Mouse (Mus musculus) right cerebral cortex, postnatal 14 days (tissue): ENCODE data around the gene Cbx7.

Experiments used
- DNase-seq: peaks from one replicate; pipeline ENCODE4 v3.0.0; 2022

Gene Cbx7

DNA sequence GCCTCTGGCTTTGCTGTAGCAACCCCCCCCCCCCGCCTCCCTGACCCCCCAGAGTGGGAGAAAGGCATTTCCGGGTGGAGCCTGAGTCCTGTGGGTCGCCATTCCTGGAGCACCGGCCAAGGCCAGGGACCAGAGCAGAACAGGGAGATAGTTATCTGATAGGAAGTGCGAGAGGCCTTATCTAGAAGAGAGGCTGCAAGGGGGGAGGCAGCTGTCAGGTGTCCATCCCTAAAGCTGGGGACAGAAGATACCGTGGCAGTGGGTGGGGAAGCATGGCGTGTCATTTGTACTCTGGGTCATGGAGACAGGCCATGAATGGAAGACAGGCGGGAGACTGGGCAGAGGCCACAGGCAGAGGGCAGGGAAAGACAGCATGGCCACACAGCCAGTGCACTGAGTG, 29.8 kb upstream of the Cbx7 start:
- no peak for DNase-seq

DNA sequence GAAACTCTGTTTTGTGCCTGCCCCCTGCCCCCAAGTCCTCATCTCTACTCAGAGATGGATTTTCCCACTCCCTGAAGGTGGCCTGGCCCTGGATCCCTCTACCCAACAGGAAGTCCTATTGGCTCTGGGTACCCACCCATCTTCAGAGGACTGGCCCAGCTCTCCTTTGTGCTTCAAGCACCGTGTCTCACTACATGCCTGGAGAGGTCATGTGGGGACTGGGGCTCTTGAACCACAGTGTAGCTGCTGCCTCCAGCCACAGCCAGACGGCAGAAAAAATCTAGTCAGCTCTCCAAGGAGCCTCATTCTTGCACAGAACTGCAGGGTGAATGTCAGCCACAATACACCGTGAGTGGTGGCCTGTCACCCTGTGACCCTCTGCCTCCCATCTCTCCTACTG, 27.1 kb upstream of the Cbx7 start:
- no peak for DNase-seq

DNA sequence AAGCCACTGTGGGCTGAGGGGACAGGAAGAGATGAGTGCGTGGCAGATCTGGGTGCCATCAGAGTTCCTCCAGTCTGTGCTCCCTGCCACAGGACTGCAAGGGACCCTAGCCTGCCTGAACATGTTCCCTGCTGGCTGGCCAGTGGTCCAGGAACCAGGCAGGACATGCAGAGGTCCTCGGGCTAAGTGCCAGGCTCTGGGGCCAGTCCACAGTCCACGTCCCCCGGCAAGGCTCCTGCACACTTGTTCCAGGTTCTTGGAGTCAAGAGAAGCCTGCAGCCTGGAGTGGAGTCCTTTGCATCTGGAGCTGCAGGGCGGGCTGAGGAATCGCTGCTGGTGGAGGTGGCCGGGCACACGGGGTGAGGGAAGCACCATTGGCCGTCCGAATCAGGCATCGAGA, 25.9 kb upstream of the Cbx7 start:
- no peak for DNase-seq

DNA sequence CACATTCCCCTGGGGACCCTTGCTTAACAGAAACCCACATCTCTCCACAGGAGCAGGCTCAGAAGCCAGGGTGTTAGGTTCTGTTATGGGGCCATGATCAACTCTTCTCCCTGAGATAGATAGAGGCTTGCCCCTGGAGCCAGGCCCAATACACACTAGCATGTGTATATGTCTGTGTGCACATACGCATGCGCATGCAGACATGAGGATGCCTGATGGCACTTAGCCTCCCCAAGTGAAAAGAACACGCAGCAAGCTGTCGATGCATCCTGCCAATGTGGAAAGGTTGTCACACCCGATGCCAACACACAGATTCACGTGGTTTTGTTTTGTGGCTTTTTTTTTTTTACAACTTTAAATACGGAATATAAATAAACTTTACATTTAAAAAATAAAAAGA, 24.6 kb upstream of the Cbx7 start:
- no peak for DNase-seq

DNA sequence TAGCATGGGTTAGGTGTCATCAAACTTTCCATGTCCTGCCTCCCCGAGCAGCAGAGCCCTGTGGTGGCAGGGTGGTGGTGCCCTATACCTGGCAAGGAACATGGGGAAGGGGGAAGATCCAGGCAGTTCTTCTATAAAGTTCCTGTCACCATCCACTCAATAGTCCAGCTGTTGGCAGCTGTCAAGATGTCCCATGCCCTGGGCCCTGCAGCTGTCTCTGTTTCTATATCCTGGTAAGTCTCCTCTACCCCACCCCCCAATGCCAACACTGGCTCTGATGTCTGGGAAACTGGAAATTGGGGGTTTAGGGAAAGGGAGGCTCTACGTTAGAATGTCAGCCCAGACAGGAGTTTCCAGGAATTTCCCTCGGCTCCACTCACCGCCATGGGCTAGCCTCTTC, 23.6 kb upstream of the Cbx7 start:
- no peak for DNase-seq

DNA sequence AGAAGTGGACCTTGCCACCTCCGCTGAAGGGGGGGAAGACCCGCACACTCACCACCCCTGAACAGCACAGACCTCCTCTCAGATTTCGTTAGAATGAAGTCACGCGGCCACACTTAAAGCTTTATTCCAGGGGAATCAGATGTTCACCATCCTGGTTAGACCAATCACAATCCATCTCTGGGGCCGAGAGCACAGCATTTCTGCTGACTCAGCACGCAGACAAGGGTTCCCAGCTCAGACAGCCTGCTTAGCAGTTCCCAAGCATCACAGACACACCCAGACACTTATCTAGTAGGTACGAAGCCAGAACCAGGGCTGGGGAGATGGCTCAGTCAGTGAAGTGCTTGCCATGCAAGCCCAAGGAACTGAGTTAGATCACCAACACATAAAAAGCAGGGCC, 15.3 kb upstream of the Cbx7 start:
- no peak for DNase-seq

DNA sequence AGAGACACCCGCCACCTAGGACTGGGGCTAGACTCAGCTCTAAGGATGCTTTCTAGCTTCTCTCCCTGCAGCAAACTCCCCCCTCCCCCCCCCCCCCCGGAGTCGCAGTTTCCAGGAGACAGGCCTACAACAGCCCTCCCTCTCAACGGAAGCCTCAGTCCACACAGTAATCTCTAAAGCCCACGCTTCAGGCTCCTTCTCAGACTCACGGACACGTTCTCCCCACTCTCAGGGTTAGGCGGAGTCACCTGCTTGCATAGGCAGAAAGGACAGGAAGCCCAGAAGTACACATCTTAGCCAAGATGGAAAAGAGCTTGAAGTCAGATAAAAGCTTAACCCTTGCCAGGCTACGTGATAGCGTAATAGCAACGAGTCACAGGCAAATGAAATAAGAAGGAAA, 14.6 kb upstream of the Cbx7 start:
- DNase-seq = no peak

DNA sequence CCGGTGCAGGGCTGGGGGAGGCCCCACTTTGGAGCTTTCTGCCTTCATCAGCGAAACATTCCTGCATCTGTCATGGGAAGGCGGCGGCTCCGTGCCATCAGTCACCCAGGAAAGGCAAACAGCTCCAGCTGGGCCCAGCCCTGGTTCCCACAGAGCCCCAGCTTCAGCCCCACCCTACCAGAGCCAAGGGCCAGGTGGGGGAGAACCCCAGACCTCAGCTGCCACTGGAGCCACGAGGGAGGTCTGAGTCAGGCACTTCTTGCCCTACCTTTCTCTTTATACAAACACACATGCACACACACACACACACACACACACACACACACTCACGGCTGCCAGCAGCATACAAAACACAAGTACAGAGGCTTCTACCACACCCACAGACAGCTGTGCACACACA, 13.2 kb upstream of the Cbx7 start:
- DNase-seq = no peak

DNA sequence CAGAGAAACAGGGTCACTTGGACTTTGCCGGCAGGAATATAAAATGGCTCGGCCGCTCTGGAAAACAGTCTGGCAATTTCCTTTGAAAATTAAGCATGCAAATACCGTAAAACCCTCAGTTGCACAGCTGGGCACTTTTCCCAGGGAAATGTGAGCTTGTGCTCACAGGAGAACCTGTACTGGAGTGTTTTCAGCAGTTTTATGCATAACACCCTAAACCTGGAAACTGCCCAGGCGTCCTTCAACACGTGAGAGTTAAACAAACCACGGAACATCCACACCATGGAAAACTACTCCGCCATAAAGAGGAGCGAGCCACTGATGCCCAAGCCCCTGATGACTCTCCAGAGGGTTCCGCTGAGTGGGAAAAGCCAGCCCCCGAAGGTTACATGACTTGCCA, 9.8 kb upstream of the Cbx7 start:
- no peak for DNase-seq

DNA sequence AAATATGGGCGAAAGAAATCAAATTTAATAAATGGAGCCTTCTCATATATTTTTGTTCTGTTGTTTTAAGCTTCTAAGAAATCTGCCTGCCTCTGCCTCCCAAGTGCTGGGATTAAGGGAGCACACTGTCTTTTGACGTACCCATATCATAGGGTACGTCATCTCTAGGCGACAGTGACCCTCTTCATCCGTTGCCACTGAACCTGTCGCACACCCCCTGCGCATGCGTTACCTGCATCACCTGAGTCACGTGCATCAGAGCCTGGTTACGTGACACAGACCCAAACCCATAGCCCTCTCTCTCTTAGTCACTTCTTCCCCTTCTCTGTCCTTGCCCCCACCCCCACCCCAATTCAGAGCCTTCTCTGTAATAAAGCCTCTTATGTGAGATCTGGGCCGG, 1.3 kb upstream of the Cbx7 start:
- no peak for DNase-seq

DNA sequence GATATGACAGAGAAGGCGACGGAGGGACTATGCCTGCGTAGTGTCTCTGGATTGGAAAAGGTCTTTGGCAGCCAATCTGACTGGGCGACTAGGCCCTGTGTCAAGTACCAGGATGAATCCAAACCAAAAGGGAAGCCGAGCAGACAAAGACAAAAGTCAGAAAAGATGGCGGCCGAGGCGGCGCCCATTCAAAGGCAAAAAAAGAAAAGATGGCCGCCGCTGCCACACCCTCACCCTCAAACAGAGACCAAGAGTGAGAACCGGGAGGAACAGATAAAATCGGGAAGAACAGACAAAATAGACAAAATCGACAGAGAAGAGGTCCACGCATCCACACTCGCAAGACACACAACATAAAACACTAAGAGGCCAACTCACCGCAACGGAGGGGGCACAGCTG, 428 bp downstream of the Cbx7 start:
- no peak for DNase-seq

DNA sequence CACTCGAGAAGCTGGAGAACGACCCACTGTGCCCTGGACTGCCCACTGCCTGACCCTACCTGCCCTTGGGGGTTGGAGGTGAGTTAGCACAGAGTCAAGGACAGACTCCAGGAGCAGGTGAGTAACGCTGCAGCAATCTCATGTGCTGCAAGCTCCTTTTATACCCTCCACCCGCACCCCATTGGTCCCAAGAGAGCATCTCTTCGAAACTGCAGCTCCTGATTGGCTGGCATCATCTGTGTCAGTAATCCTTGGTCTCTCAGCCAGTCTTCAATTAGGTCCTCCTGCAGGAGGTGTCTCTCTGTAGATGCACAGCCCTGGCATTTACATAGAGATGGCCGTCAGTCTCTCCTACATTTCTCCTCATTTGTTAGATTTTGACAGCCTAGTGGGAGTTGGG, 3.6 kb downstream of the Cbx7 start:
- no peak for DNase-seq

DNA sequence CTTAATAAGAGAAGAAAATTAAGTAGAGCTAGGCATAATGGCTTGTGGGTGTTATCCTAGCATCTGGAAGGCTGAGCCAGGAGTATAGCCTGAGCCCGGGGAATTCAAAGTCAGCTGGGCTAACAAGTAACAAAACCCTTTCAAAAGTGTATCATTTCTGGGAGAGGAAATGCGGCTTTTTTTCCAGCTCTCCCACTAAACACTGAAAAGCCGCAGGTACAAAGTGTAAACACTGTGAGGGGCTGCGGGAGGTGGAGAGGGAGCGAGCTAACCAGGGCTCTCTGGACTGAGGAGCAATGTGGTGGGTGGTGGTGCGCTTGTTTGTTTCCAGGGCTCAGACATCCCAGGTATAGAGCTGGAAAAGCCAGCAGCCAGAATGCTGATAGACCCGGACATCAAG, 6.5 kb downstream of the Cbx7 start:
- no peak for DNase-seq

DNA sequence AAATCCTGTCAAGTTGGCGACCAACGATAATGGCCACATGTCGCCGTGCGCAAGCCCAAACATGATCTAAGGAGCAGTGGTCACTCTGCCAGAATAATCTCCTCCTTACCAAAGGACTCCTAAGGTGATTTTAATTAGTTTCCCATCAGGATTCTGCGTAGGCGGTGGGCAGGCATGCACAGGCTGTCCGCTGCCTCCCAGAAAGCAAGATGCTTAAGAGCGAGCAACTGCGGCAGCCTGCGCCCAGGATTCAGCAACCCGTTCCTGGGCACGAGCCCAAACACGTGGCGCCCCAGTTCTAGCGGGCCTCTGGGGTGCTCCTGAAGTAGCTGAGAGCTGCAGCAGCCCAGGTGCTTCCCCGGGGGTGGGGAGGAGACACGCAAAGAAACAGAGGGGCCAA, 8.3 kb downstream of the Cbx7 start:
- peak; percentile 62 for DNase-seq

DNA sequence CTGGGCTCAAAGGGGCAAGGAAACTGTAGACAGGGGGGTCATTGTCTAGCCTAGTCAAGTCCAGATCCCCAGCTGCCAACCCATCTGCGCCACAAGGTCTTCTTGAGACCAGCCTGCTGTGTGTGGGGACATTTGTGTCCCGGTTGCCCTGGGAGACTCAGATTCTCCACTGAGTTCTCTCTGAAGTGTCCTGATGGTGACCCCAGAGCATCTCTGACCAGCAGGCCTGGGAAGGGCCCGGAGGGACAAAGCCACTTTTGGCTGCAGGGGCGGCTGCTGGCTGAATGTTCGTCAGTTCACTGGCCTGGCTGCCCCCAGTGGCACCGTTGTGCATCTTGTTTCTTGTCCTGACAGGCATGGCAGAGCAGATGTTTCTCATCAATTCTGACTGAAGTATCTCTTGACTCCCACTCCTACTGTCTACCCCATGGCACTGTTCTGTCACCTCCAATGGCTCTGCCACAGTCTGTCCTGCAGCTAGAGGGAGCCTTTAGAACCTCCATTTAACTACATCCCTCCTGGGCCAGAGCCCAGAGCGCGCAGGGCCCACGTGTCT, 9.5 kb downstream of the Cbx7 start:
- DNase-seq = no peak

DNA sequence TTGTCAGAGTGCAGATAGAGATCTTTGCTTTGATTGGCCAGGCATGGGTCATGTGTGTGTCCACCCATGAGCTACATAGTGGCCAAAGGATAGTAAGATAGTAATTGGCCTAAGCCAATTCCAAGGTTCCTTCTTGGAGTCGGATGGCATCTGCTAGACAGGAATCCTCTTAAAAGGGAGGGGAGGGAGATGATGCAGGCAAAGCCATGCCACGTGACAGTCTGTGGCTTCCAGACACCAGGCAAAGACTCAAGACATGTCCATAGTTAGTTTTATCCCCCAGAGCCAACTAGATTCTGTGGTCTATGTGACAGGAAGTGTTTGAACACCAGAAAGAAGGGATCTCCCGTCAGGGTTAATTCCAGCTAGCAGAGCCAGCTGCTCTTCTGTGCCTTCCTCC, 12.5 kb downstream of the Cbx7 start:
- no peak for DNase-seq

DNA sequence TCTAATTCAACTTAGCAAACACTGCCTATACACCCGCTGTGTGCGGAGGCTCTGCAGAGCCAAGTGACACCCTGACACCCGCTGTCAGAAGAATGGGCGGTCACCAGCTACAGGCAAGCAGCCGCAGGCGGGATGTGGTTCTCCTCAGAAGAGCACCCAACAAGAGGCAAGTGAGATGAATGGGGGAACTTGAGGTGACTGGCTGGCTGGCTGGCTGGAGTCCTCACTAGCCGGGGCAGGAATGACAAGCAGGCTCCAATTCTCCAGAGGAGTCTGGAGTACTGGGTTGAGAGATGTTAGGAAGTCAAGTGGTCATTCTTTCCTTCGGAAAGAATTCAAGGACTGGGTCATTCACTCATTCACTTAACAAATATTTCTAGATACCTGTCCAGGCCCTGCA, 14.4 kb downstream of the Cbx7 start:
- DNase-seq = no peak

DNA sequence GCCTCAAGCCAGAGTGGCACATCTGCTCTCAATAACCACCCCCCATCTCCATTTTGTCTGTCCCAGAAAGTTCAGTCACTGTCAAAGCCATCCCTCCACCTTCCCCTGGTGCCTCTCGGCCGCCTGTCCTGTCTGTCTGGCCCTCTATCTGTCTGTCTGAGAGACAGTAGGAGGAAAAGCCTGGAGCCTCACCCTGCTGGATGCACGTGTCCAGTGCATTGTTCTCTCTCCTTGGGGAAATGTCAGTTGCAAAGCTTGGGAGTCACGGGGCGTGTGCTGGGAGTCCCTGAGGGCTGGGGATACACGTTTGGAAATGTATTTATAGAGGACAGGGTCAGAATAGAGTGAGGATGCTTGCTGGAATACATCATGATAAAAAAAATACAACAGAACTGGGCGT, 17.4 kb downstream of the Cbx7 start:
- no peak for DNase-seq

DNA sequence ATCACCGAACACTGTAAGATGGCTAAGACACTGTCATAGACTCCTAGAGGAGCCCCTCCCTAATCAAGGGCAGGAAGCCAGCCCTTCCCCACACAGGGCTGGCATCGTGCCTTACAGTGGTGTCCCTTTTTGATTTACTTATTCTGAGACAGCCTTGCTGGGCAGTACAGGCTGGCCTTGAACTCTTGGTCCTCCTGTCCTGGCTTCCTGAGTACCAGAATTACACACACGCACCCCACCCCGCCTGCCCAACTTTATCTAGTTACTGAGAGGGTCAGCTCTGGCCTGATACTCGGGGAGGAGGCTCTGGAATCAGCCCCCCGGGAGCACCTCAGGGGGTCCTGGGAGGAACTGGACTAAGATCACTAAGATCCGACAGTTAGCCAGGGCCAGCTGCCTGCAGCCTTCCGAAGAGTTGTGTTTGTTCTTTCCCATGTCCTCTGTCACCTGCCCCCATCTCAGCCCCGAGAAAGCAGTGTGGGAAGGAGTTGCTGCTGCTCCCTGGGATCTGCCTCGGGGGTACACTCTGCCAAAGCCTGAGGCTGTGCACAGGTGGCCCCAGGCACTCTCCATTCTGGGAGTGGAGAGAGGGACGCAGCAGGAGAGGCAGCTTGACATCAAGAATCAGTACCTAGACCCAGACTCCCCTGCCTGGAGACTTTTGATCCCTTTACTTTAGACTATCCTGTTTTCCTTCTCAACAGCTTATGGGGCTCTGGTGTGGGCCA, 18.3 kb downstream of the Cbx7 start:
- no peak for DNase-seq

DNA sequence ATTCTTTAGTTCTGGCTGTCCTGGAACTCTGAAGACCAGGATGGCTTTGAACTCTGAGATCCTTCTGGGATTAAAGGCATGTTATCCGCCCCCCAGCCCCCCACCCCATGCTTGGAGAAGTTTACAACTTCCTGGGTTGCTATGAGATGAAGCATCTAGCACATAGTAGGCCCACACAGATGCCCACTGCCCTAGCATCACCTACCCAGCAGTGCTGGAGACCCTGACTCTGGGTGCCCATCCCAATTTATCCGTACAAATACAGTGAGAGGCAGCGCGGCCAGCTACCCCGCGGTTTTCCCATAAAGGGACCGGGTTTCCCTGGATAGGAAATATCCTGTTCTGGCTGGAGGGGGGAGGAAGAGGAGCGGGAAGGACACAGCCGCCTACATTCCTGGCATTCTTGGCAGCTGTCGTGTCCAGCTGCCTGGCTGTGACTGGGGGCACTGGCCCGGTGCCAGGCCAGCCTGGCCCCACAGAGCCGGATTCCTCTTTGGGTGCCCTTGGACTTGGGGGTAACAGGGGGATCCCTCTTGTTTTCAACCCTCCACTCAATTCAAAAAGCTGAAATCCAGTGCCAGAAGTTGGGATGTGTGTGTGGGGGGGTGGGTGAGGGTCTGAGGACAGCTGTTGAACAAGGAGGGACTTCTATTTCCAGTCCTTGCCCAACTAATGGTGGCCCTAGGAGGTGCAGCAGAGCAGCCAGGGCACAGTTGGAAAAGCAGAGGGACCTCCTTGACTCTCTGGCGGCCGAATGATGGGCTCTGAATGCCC, 19.0 kb downstream of the Cbx7 start:
- no peak for DNase-seq

DNA sequence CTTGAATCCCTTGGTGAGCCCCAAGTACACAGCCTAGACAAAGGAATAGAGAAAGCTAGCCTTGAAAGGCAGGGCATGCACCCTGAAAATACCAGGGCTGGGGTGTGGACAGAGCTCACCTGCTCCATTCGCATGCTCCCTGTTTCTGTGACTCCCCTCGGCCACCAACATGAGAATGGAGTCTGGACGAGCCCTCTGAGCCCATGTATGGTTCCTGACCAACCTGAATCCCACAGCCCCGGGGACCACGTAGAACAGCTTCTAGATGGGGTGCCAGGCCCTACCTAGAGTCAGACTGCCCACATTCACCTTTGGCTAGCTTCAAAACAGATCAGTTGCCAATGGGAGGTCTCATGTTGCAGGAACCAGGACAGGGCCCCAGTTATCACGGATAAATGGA, 19.7 kb downstream of the Cbx7 start:
- DNase-seq = no peak

DNA sequence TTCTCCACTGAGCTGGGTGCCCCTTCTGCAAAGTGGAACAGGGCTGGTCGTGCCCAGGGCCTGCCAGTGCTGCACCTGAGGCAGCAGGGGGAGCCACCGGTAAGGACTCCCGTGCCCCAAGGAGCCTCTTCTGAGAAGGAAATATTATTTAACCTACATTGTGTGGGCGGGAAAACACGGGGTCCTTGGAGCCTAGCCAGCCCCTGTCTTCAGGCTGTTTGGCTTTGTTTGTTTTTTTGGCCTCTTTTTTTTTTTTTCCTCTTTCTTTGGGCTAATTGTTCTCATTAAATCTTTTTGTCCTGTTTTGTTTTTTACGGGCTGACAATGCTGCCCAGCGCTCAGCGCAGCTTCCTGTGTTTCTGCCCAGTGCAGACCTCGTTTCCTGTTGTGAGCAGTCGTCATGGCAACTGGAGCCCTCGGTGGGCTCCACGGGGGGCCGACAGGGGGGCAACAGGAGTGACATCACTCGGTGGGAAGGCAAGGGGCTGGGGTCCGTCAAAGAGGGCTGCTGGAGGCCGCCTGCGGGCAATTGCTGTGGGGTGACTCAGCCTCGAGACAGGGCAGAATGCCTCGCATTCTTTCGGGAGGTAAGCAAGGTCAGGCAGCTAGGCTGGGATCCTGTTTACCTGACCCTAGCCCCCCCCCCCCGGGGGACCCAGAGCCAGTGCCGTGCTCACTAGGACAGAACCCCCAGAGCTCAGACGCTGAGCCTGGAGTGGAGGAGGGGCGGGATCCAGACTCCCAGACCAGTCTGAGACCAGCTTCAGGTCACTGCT, 20.5 kb downstream of the Cbx7 start:
- DNase-seq = peak; percentile 55

DNA sequence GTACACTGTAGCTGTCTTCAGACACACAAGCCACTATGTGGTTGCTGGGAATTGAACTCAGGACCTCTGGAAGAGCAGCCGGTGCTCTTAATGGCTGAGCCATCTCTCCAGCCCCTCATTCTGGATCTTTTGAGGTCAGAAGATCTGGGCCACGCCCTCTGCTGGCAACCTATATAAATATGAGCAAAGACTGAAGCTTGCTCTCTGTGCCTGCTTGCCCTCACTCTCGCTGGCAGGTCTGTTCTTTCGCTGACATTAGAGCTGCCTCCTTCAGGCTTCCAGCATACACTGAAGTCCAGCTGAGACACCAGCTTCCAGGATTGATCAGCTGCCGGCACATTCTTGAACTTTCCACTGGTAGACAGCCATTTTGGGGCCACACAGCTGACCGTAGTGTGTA, 23.2 kb downstream of the Cbx7 start:
- no peak for DNase-seq

DNA sequence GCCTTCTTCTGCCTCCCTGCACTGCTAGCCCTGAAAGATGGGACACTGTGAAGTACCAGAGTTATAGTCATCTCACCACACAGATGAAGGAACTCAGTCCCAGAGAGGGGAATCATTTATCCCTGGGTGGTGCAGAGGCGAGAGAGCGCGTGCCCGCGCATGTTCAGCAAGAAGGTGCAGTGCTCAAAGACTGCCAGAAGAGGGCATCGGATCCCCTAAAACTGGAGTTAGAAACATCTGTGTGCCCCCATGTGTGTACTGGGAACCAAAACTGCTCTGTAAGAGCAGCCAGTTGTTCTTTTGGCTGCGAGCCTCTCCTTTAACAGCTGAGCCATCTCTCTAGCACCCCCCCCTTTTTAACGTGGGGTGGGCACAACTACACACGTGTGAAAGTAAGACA, 24.1 kb downstream of the Cbx7 start:
- DNase-seq = peak; percentile 41
